Mouse (Mus musculus): ENCODE data around the gene Rps6ka1.

DNA sequence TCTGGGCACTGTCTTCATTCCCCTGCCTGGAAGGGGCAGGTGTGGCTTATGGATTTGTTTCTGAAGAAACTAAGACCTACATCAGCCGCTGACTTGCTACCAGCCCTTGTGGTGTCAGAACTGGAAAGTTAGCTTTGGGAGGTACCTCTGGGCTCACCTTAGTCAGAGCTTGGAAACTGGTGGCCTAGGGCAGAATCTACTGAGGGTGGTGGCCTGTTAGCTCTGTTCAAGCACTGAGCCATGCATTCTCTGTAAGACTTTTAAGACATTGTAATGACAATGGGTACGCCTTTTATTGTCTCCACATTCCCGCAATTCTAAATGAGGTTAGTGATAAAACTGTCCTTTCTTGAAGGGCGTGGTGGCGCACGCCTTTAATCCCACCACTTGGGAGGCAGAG, 12.8 kb upstream of the Rps6ka1 start:
- TF ChIP-seq EP300 (IDR thresholded peaks at IDR 0.05; ENCODE audit: low read depth) (no peak), CTCF (IDR thresholded peaks at IDR 0.05; ENCODE audit: low read depth) (no peak)

Measured in heart, postnatal 0 days (tissue).